Mouse (Mus musculus) limb, embryonic 11.5 days (tissue): ENCODE data around the gene Notch1. TPM values are rescaled to one million over a fixed set of nuclear protein-coding genes. Genes with fewer than 3 reads are reported as not detected.
A peak's percentile ranks its signal among the peaks of the same experiment; 100 is the strongest.

Experiments
- ATAC-seq: fragments of 200-750 bp; cut with Nextera tagmentation; 2 replicates; pipeline ENCODE4 v1.8.0; 2017; ENCODE audit warnings: low read depth; ENCODE audit not compliant: insufficient number of reproducible peaks, low FRiP score, low TSS enrichment
- DNase-seq: peaks from one replicate; pipeline ENCODE4 v3.0.0-alpha.2; 2015; ENCODE audit warnings: low spot score
- H3K27ac ChIP-seq: fragments of 300-500 bp; sonication (generic); replicated peaks from 2 replicates; pipeline ENCODE4 v1.5.1; 2014; ENCODE audit warnings: low read depth, mild to moderate bottlenecking, low read length
- H3K27me3 ChIP-seq: fragments of 300-500 bp; sonication (generic); 2 replicates; pipeline ENCODE4 v1.6.1; 2014; ENCODE audit warnings: mild to moderate bottlenecking, low read length, mixed read lengths; ENCODE audit not compliant: control insufficient read depth, insufficient read depth
- H3K36me3 ChIP-seq: fragments of 300-500 bp; sonication (generic); 2 replicates; pipeline ENCODE4 v1.6.1; 2014; ENCODE audit warnings: mild to moderate bottlenecking, low read length, moderate library complexity, mixed read lengths; ENCODE audit not compliant: control insufficient read depth, insufficient read depth
- H3K4me1 ChIP-seq: fragments of 300-500 bp; sonication (generic); 2 replicates; pipeline ENCODE4 v1.6.1; 2014; ENCODE audit warnings: low read length, mixed read lengths; ENCODE audit not compliant: control insufficient read depth, insufficient read depth
- H3K4me2 ChIP-seq: fragments of 300-500 bp; sonication (generic); 2 replicates; pipeline ENCODE4 v1.6.1; 2014; ENCODE audit warnings: low read depth, mild to moderate bottlenecking, moderate library complexity; ENCODE audit not compliant: severe bottlenecking
- H3K4me3 ChIP-seq: fragments of 300-500 bp; sonication (generic); 2 replicates; pipeline ENCODE4 v1.5.1; 2014; ENCODE audit warnings: low read depth, low read length
- H3K9ac ChIP-seq: fragments of 300-500 bp; sonication (generic); 2 replicates; pipeline ENCODE4 v1.6.1; 2014; ENCODE audit warnings: mild to moderate bottlenecking, low read length
- H3K9me3 ChIP-seq: fragments of 300-500 bp; sonication (generic); 2 replicates; pipeline ENCODE4 v1.6.1; 2016; ENCODE audit warnings: low read length; ENCODE audit not compliant: control insufficient read depth
- WGBS: fragments of 180-500 bp; shearing (Covaris S2); extraction: QIAGEN DNeasy Blood & Tissue Kit; methylation state at CpG from one replicate; pipeline ENCODE4 v1.1.7; 2014; 5-methylcytosine and 5-hydroxymethylcytosine counted together
- polyA plus RNA-seq: library from polyadenylated mRNA; unstranded; fragments of >200 nt; fragmentation: Nextera tagmentation; extraction: Ambion mirVana; gene quantifications from 2 replicates; pipeline ENCODE4 v1.2.1, GENCODE M21; 2014

Gene Notch1
- polyA plus RNA-seq, 1 experiment from 2014 or later = 14.5 TPM

DNA sequence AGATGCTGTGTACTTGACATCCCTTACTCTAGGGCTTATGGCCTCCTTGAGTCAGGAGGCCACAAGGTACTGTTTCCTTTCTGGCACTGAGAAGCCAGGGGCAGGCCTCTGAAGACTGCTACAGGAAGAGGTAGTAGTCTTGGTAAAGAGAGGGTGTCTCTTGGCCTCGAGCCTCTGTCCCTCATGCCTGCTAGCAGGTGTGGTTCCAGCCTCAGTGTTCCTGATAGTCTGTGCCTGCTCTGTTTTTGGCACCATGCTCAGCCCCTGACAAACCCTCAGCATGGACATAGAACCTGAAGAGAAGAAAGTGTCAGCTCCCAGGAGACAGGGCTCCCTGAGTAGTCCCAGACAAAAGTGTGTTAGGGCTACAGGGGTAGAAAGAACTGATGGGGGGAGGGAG is 69.0 kb downstream of the Notch1 start:
- Histone ChIP-seq H3K9ac (no peak overlapping the region), H3K36me3 (no peaks in the 10 kb centered on the region), H3K4me2 (no peak overlapping the region), H3K27me3 (no peaks in the 10 kb centered on the region), H3K9me3 (no peaks in the 10 kb centered on the region), H3K4me3 (no peak overlapping the region), H3K4me1 (peaks cover 12% of the 10 kb centered on the region), H3K27ac (no peak overlapping the region)
- ATAC-seq (no peak), DNase-seq (no peak)
- WGBS = 74% methylated on average over 1 of the region's 1 CpGs

DNA sequence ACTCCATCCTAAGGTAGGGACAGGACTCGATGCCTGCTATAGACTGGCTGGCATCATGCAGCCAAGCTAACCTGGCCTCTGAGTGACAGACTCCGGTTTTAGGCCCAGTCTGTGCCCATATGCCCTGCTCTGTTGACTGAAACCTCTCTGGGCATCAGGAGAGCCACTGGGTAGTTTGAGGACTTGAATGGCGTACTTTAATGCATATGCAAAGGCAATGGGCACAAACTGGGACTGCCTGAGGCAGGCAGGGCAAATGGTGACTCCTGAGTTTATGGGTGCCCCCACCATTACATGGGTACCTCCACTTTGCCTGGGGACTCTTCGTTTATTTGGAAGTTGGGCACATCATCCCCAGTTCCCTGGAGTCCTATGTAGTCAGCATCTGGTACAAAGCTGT is 69.8 kb downstream of the Notch1 start:
- peak overlapping the region; percentile 95 for H3K4me2 ChIP-seq
- no peak overlapping the region; the same call in 1 of the 2 replicates for H3K9ac ChIP-seq
- DNase-seq = no peak
- WGBS = 74% methylated on average over 4 of the region's 4 CpGs
- H3K4me1 ChIP-seq = peaks cover 12% of the 10 kb centered on the region
- no peaks in the 10 kb centered on the region for H3K36me3 ChIP-seq
- ATAC-seq = no peak
- H3K27me3 ChIP-seq = no peaks in the 10 kb centered on the region
- peak overlapping the region; percentile 76 for H3K4me3 ChIP-seq
- no peaks in the 10 kb centered on the region for H3K9me3 ChIP-seq
- H3K27ac ChIP-seq = no peak overlapping the region

- H3K4me1 ChIP-seq = peaks cover 12% of the 10 kb centered on the region
- H3K27me3 ChIP-seq = no peaks in the 10 kb centered on the region
- no peak overlapping the region; the same call in none of the 2 replicates for H3K27ac ChIP-seq
- no peaks in the 10 kb centered on the region for H3K9me3 ChIP-seq
- no peak for DNase-seq
- H3K4me3 ChIP-seq = peak overlapping the region; percentile 76
- peak; percentile 87 for ATAC-seq
- under 1% methylated on average over 44 of the region's 44 CpGs for WGBS
- H3K9ac ChIP-seq = peak overlapping the region; percentile 60; the same call in 1 of the 2 replicates
- peak overlapping the region; percentile 95 for H3K4me2 ChIP-seq
- H3K36me3 ChIP-seq = peaks cover 6% of the 10 kb centered on the region
Observed at GRCm38 (mm10) chr2:26445666-26446445, 70.6 kb downstream of the Notch1 start.

GRCm38 (mm10) chr2:26444946-26445665 is 71.4 kb downstream of the Notch1 start, which contains the start of gene Sec16a:
TSS of gene Sec16a (minus strand) at chr2:26445216.
- WGBS = under 1% methylated on average over 61 of the region's 61 CpGs
- peak within 1 kb of the TSS; percentile 95 for H3K4me2 ChIP-seq
- H3K4me1 ChIP-seq = peaks cover 12% of the 10 kb centered on the region
- H3K27me3 ChIP-seq = no peaks in the 10 kb centered on the region
- peak; percentile 92 for ATAC-seq
- no peaks in the 10 kb centered on the region for H3K9me3 ChIP-seq
- DNase-seq = peak; percentile 100
- peak within 1 kb of the TSS; percentile 63 for H3K27ac ChIP-seq
- peak within 1 kb of the TSS; percentile 76 for H3K4me3 ChIP-seq
- H3K36me3 ChIP-seq = peaks cover 12% of the 10 kb centered on the region
- H3K9ac ChIP-seq = peak within 1 kb of the TSS; percentile 91

DNA sequence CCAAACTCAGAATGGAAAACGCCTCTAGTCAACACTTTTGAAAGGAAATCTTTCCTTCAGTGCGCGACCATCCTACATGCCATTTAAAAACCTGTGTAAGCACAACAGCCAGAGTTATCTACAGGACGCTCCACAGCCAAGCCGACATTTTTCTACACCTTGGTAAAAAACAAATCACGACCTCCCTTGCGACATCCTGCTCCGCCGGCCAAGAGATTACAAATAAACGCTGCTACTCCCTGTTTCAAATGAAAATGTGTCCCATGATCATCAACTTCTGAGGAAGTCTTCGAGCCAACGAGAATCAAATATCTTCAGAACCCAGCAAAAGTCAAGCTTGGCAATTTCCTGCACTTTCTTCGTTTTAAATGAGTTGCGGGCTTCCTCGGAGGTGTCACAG is 72.1 kb downstream of the Notch1 start:
- ATAC-seq (no peak), DNase-seq (no peak)
- Histone ChIP-seq H3K4me2 (peak overlapping the region; percentile 76), H3K4me3 (peak overlapping the region; percentile 76), H3K4me1 (peaks cover 12% of the 10 kb centered on the region), H3K27me3 (no peaks in the 10 kb centered on the region), H3K9ac (peak overlapping the region; percentile 91), H3K9me3 (no peaks in the 10 kb centered on the region), H3K36me3 (peaks cover 18% of the 10 kb centered on the region), H3K27ac (no peak overlapping the region)
- WGBS = 5% methylated on average over 15 of the region's 15 CpGs

DNA sequence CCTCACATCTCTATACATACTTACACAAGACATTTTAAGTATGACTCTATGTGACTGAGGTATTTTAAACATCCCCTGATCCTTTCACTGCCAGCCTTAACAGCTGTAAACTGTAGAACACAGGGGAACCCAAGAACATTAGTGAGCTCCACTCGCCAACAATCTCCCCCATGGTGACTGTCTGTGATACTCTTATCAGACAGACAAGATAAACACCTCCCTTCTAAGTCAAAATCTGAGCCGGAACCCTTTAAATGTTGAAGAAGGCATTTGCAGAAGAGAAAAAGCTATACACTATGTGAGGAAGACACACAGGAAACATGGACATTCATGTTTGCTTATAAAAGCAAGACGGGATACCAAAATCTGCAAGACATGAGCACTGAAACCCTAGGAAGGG is 72.6 kb downstream of the Notch1 start:
- no peak overlapping the region for H3K27ac ChIP-seq
- ATAC-seq = no peak
- WGBS = 64% methylated on average over 3 of the region's 3 CpGs

GRCm38 (mm10) chr2:26442843-26443242 is 73.6 kb downstream of the Notch1 start:
- Histone ChIP-seq H3K36me3 (peaks cover 21% of the 10 kb centered on the region), H3K4me2 (no peak overlapping the region), H3K4me1 (peaks cover 12% of the 10 kb centered on the region), H3K9me3 (no peaks in the 10 kb centered on the region), H3K9ac (no peak overlapping the region), H3K4me3 (no peak overlapping the region), H3K27ac (no peak overlapping the region), H3K27me3 (no peaks in the 10 kb centered on the region)
- ATAC-seq (no peak), DNase-seq (no peak)
- 88% methylated on average over 1 of the region's 1 CpGs for WGBS

More for the DNA sequence above, 72.6 kb downstream of the Notch1 start:
- Histone ChIP-seq H3K4me2 (peak overlapping the region; percentile 76), H3K9ac (peak overlapping the region; percentile 91), H3K27me3 (no peaks in the 10 kb centered on the region), H3K36me3 (peaks cover 21% of the 10 kb centered on the region), H3K4me1 (peaks cover 12% of the 10 kb centered on the region), H3K4me3 (peak overlapping the region; percentile 76), H3K9me3 (no peaks in the 10 kb centered on the region)
- no peak for DNase-seq

- WGBS = 85% methylated on average over 5 of the region's 5 CpGs
- Histone ChIP-seq H3K9ac (no peak overlapping the region), H3K36me3 (peaks cover 21% of the 10 kb centered on the region), H3K4me1 (peaks cover 10% of the 10 kb centered on the region), H3K4me2 (no peak overlapping the region), H3K27ac (no peak overlapping the region), H3K4me3 (no peak overlapping the region), H3K27me3 (no peaks in the 10 kb centered on the region), H3K9me3 (no peaks in the 10 kb centered on the region)
- DNase-seq = no peak
- no peak for ATAC-seq
Observed at GRCm38 (mm10) chr2:26441688-26442087, 74.8 kb downstream of the Notch1 start.
